Mouse (Mus musculus) hindbrain, embryonic 14.5 days (tissue): ENCODE measurements around the gene Psmd11. TPM values are rescaled to one million over a fixed set of nuclear protein-coding genes. Genes with fewer than 3 reads are reported as not detected.
"Not testable (repeated sequence)": the region's sequence is repeated elsewhere in the genome, so short reads cannot be mapped to it uniquely, and the experiment has no call there.

Experiments
- ATAC-seq: fragments of 200-750 bp; cut with Nextera tagmentation; 2 replicates; pipeline ENCODE4 v1.8.0; 2017; ENCODE audit warnings: moderate number of reproducible peaks, mild to moderate bottlenecking, moderate TSS enrichment, moderate library complexity; ENCODE audit not compliant: low FRiP score
- DNase-seq: peaks from one replicate; pipeline ENCODE4 v3.0.0-alpha.2; 2015; ENCODE audit warnings: low spot score
- H3K27ac ChIP-seq: fragments of 300-500 bp; sonication (generic); 2 replicates; pipeline ENCODE4 v1.5.1; 2014; ENCODE audit warnings: mild to moderate bottlenecking, moderate library complexity
- H3K27me3 ChIP-seq: fragments of 300-500 bp; sonication (generic); 2 replicates; pipeline ENCODE4 v1.6.1; 2014; ENCODE audit warnings: mild to moderate bottlenecking, low read length, mixed read lengths; ENCODE audit not compliant: control insufficient read depth, insufficient read depth
- H3K36me3 ChIP-seq: fragments of 300-500 bp; sonication (generic); replicated peaks from 2 replicates; pipeline ENCODE4 v1.6.1; 2014; ENCODE audit not compliant: control insufficient read depth, insufficient read depth
- H3K4me1 ChIP-seq: fragments of 300-500 bp; sonication (generic); replicated peaks from 2 replicates; pipeline ENCODE4 v1.6.1; 2014; ENCODE audit warnings: antibody characterized with exemption, low read length, mixed read lengths; ENCODE audit not compliant: control insufficient read depth, insufficient read depth
- H3K4me2 ChIP-seq: fragments of 300-500 bp; sonication (generic); replicated peaks from 2 replicates; pipeline ENCODE4 v1.6.1; 2014; ENCODE audit warnings: mild to moderate bottlenecking, moderate library complexity
- H3K4me3 ChIP-seq: fragments of 300-500 bp; sonication (generic); replicated peaks from 2 replicates; pipeline ENCODE4 v1.5.1; 2014; ENCODE audit warnings: mild to moderate bottlenecking, low read length
- H3K9ac ChIP-seq: fragments of 300-500 bp; sonication (generic); 2 replicates; pipeline ENCODE4 v1.6.1; 2014
- H3K9me3 ChIP-seq: fragments of 300-500 bp; sonication (generic); 2 replicates; pipeline ENCODE4 v1.6.1; 2016; ENCODE audit warnings: low read length; ENCODE audit not compliant: control insufficient read depth
- WGBS: fragments of 180-500 bp; shearing (Covaris S2); extraction: QIAGEN DNeasy Blood & Tissue Kit; methylation state at CpG from one replicate; pipeline ENCODE4 v1.1.7; 2014; 5-methylcytosine and 5-hydroxymethylcytosine counted together
- polyA plus RNA-seq: library from polyadenylated mRNA; unstranded; fragments of >200 nt; fragmentation: Nextera tagmentation; extraction: Ambion mirVana; gene quantifications from 2 replicates; pipeline ENCODE4 v1.2.1, GENCODE M21; 2014

Gene Psmd11
- 256 and 266 TPM in 2 replicates for polyA plus RNA-seq

DNA sequence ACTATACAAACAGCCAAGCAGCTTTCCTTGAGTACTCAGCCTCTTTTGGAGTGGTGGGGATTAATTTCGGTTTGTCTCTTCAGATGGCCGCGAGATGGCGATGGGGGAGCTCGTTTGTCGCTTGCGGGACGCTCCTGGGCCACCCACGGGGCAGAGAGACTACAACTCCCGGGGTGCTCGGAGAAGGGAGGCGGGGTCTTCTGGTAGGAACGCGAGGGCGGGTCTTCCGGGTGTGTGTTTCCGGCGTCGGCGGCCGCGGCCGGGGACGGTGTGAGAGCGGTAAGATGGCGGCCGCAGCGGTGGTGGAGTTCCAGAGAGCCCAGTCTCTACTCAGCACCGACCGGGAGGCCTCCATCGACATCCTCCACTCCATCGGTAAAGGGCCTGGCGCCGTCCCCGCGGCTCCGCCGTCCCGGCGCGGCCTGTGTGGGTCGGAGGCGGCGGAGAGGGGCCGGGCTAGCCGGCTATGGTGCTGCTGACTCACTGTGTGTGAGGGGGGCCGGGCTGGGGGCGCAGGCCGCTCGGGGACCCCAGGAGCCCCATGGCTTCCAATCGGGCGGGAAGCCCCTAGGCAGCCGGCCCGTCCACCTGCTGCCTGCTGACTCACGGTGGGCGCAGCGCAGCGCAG lies at the start of gene Psmd11:
Psmd11 (plus strand) TSS at position 235 of the 628 bp plus-strand sequence.
- peak within 1 kb of the TSS; percentile 91 for H3K4me2 ChIP-seq
- H3K9me3 ChIP-seq: no peaks in the 10 kb centered on the region
- peak within 1 kb of the TSS; percentile 98 for H3K4me3 ChIP-seq
- H3K36me3 ChIP-seq: peaks cover 19% of the 10 kb centered on the region
- WGBS: under 1% methylated on average over 58 of the region's 58 CpGs
- H3K4me1 ChIP-seq: peaks cover 9% of the 10 kb centered on the region
- ATAC-seq (peak; percentile 99), DNase-seq (peak; percentile 96)
- H3K27me3 ChIP-seq: no peaks in the 10 kb centered on the region
- H3K27ac ChIP-seq: peak within 1 kb of the TSS; percentile 84
- peak within 1 kb of the TSS; percentile 79 for H3K9ac ChIP-seq

DNA sequence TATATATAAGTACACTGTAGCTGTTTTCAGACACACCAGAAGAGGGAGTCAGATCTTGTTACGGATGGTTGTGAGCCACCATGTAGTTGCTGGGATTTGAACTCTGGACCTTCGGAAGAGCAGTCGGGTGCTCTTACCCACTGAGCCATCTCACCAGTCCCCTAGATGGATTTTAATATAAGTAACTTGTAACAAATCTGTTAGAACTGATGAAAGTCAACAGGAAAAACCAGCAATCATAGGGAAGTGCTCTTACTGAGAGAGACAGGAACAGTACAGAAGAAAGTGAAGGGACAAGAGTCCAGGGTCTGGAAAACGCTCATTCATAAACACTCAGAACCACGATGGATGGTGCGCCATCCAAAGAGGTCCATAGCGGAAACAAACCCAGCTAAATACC lies 49.2 kb upstream of the Psmd11 start:
- ATAC-seq: not testable (repeated sequence)
- WGBS: 98% methylated on average over 7 of the region's 7 CpGs

DNA sequence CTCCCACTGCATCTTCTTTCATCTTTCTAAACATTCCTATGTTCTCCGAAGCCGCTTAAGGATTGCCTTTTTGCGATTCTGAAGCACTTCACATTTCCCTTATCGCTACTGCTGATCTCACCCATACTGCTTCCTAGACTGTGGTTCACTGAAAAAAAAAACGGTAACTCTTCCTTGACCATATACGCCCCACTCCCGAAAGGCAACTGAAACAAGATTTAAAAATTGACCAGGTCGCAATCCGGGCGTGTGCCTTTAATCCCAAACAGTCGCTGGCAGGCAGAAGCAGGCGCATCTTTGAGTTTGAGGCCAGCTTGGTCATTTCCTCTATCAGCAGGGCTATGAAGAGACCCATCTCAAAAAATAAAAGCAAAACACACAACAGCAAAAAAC lies 45.8 kb upstream of the Psmd11 start:
- DNase-seq: peak; percentile 51
- peaks cover 17% of the 10 kb centered on the region for H3K36me3 ChIP-seq
- ATAC-seq: peak; percentile 22; the same call in 1 of the 2 replicates
- WGBS: 9% methylated on average over 12 of the region's 12 CpGs
- H3K9ac ChIP-seq: peak overlapping the region; percentile 92
- peak overlapping the region; percentile 90 for H3K27ac ChIP-seq
- H3K9me3 ChIP-seq: no peaks in the 10 kb centered on the region
- H3K27me3 ChIP-seq: no peaks in the 10 kb centered on the region
- peak overlapping the region; percentile 74 for H3K4me3 ChIP-seq
- peak overlapping the region; percentile 79 for H3K4me2 ChIP-seq
- peaks cover 33% of the 10 kb centered on the region for H3K4me1 ChIP-seq

More for the DNA sequence above, 49.2 kb upstream of the Psmd11 start:
- H3K4me2 ChIP-seq, H3K9me3 ChIP-seq, H3K27ac ChIP-seq, DNase-seq, H3K27me3 ChIP-seq, H3K4me3 ChIP-seq, H3K9ac ChIP-seq: not testable (repeated sequence)
- peaks cover 14% of the 10 kb centered on the region; the same call in 1 of the 2 replicates for H3K36me3 ChIP-seq
- H3K4me1 ChIP-seq: peaks cover 16% of the 10 kb centered on the region

DNA sequence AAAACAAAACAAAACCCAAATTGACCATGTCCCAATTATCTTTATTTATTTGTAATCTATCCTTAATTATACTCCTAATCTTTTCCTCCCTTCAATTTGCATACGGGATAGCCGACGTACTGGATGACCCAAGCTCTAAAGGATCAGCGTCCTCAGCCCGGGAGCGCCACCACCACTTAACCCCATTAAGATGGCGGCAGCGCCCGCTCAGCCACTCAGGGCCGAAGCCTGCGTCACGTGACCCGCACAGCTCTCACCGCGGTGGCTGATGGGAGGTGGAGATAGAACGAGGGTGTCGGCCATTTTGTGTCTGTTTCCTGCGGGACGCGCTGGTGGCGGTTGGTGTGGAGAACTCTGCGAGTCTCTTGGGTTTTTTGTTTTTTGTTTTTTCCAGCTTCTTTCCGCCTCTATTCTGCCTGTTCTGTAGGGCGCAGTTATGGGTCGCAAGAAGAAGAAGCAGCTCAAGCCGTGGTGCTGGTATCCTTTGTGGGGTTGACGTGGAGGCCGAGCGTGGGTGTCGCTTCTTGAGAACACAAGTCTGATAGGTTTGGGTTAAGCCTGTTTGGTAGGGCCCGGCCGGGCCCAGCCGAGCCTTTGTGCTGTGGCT lies 45.3 kb upstream of the Psmd11 start, which contains the start of gene Zfp207:
Zfp207 (plus strand) TSS at position 261 of the 607 bp plus-strand sequence.
- Histone ChIP-seq H3K36me3 (peaks cover 22% of the 10 kb centered on the region), H3K9me3 (no peaks in the 10 kb centered on the region), H3K4me1 (peaks cover 33% of the 10 kb centered on the region), H3K9ac (peak within 1 kb of the TSS; percentile 92), H3K4me2 (peak within 1 kb of the TSS; percentile 84), H3K27ac (peak within 1 kb of the TSS; percentile 90), H3K27me3 (no peaks in the 10 kb centered on the region), H3K4me3 (peak within 1 kb of the TSS; percentile 74)
- DNase-seq (peak; percentile 95), ATAC-seq (peak; percentile 95)
- WGBS: under 1% methylated on average over 33 of the region's 33 CpGs

DNA sequence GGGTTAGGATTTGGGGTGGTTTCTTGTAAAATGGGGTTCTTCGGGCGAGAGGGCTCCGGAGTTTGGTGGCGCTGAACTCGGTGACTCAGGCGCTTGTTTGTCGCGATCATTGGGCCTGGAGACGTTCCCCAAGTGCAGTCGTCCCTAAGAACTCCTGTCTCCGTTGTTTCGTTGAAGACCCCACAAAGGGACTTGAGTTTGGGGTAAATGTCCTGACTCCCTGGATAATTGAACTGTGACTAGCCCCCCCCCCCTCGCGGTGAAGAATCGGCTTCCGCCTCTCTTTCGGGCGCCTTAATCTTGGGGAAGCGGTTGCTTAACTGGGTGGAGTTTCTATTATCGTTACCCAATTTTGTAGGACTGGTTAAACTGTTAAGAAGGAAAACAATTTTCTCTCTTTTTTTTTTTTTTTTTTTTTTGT lies 44.8 kb upstream of the Psmd11 start:
- Histone ChIP-seq H3K27ac (peak overlapping the region; percentile 90), H3K9me3 (no peaks in the 10 kb centered on the region), H3K4me3 (peak overlapping the region; percentile 74), H3K4me2 (peak overlapping the region; percentile 84), H3K9ac (peak overlapping the region; percentile 92), H3K36me3 (peaks cover 27% of the 10 kb centered on the region), H3K4me1 (peaks cover 33% of the 10 kb centered on the region), H3K27me3 (no peaks in the 10 kb centered on the region)
- ATAC-seq (no peak), DNase-seq (peak; percentile 39)
- under 1% methylated on average over 20 of the region's 20 CpGs for WGBS

DNA sequence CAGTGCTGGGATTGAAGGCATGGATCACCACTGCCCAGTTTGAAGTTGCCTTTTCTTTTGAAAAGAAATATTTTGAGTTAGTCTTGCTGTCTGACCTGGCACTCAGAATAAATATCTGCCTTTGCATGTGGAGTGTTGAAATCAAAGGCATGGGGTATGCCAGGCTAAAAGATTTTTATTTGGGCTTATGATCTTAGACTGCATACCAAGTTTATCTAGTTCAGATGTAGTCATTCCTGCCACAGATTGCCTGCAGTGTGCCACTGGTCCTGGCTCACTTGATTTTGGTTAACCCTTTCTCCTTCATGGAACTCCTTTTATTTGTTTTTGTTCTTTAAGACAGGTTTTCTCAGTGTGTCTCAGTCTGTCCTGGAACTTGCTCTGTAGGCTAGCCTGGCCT lies 44.0 kb upstream of the Psmd11 start:
- H3K27me3 ChIP-seq: no peaks in the 10 kb centered on the region
- H3K4me2 ChIP-seq: peak overlapping the region; percentile 84
- ATAC-seq (no peak), DNase-seq (no peak)
- H3K36me3 ChIP-seq: peaks cover 34% of the 10 kb centered on the region
- H3K9ac ChIP-seq: peak overlapping the region; percentile 92
- H3K9me3 ChIP-seq: no peaks in the 10 kb centered on the region
- peaks cover 33% of the 10 kb centered on the region for H3K4me1 ChIP-seq
- peak overlapping the region; percentile 74 for H3K4me3 ChIP-seq
- no peak overlapping the region for H3K27ac ChIP-seq

DNA sequence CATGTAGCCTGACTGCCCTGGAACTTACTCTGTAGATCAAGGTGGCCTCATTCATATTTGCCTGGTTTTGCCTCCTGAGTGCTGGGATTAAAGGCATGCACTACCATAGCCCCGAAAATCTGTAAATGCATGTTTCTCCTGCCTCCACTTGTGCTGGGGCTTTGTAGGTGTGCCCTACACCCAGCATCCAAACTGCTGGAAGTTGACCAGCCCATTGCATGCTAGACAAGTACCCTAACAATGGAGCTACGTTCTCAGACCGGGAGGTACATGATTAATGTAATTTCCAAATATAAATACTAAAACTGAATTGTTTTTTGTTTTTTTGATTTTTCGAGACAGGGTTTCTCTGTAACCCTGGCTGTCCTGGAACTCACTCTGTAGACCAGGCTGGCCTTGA lies 43.4 kb upstream of the Psmd11 start:
- peak overlapping the region; percentile 84 for H3K4me2 ChIP-seq

DNA sequence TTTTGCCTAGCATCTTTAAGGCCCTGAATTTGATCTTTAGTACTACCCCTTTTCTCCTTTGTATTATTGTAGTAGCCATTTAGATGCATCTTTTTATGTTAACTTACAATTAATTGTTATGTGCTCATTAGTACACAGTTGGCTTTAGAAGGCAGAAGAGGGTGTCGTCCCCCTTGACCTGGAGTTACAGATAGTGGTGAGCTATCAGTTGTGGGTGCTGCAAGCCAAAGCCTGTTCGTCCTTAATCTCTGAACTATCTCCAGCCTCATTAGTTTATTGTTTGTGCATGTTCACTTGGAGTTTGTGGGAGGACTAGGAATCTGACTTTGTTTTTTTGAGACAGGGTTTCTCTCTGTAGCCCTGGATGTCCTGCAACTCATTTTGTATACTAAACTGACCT lies 41.6 kb upstream of the Psmd11 start:
- peaks cover 53% of the 10 kb centered on the region for H3K36me3 ChIP-seq
- no peak for ATAC-seq
- peak overlapping the region; percentile 74; the same call in 1 of the 2 replicates for H3K4me3 ChIP-seq
- H3K9me3 ChIP-seq: no peaks in the 10 kb centered on the region
- peak overlapping the region; percentile 13; the same call in 1 of the 2 replicates for H3K9ac ChIP-seq
- no peak overlapping the region for H3K27ac ChIP-seq
- peak overlapping the region; percentile 84 for H3K4me2 ChIP-seq
- peaks cover 33% of the 10 kb centered on the region for H3K4me1 ChIP-seq
- DNase-seq: no peak
- 75% methylated on average over 2 of the region's 2 CpGs for WGBS
- H3K27me3 ChIP-seq: no peaks in the 10 kb centered on the region

More for the DNA sequence above, 43.4 kb upstream of the Psmd11 start:
- ATAC-seq: no peak
- Histone ChIP-seq H3K9me3 (no peaks in the 10 kb centered on the region), H3K27me3 (no peaks in the 10 kb centered on the region), H3K36me3 (peaks cover 40% of the 10 kb centered on the region), H3K27ac (no peak overlapping the region), H3K4me3 (peak overlapping the region; percentile 74), H3K9ac (peak overlapping the region; percentile 92), H3K4me1 (peaks cover 33% of the 10 kb centered on the region)
- no peak for DNase-seq
- 41% methylated on average over 4 of the region's 4 CpGs for whole genome bisulfite sequencing

DNA sequence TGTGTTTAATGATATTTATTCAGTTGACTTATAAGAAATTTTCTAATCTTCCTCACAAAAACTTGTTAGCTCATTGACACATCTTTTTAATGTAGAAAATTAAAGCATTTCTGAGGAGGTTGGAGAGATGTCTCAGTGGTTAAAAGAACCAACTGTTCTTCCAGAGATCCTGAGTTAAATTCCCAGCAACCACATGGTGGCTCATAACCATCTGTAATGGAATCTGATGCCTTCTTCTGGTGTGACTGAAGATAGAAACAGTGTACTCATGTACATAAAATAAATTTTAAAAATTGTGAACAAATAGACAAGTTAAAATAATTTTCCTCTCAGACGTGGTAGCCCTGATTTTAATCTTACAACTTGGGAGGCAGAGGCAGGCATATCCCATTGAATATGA lies 38.5 kb upstream of the Psmd11 start:
- WGBS: 91% methylated on average over 1 of the region's 1 CpGs
- no peak for DNase-seq
- Histone ChIP-seq H3K36me3 (peaks cover 74% of the 10 kb centered on the region), H3K4me3 (no peak overlapping the region), H3K27me3 (no peaks in the 10 kb centered on the region), H3K4me2 (no peak overlapping the region), H3K4me1 (peaks cover 21% of the 10 kb centered on the region), H3K9me3 (no peaks in the 10 kb centered on the region), H3K9ac (no peak overlapping the region), H3K27ac (no peak overlapping the region)
- no peak for ATAC-seq
